Mouse (Mus musculus): ENCODE measurements at regions not wholly inside any gene's neighbourhood (a gene's known extent, or its start where the extent isn't known, plus 50 kb on each side); places are given as distances from the start of the nearest gene placed in this dataset.

- H3K4me1 ChIP-seq: 0 out of 2 replicates have a peak, but pooled peaks cover 3% of the 10 kb centered on the region
- H3K9me3 ChIP-seq (replicated peaks): no peaks in the 10 kb centered on the region
- 57% methylated on average over 8 of the region's 8 CpGs for WGBS
- H3K4me2 ChIP-seq: no peak overlapping the region
- no peaks in the 10 kb centered on the region for H3K27me3 ChIP-seq (replicated peaks)
- H3K9ac ChIP-seq (replicated peaks): no peak overlapping the region
- no peak overlapping the region for H3K4me3 ChIP-seq (replicated peaks)
- no peak for ATAC-seq (ENCODE audit: low FRiP score)
- H3K27ac ChIP-seq (replicated peaks): no peak overlapping the region
- no peaks in the 10 kb centered on the region for H3K36me3 ChIP-seq
Measured at GRCm38 (mm10) chr1:60823006-60823665, 63.7 kb upstream of the Ctla4 start.

GRCm38 (mm10) chr1:60824218-60825125 lies 62.3 kb upstream of the Ctla4 start:
- Histone ChIP-seq H3K27ac (replicated peaks) (no peak overlapping the region; the same call in 1 of the 2 replicates), H3K27me3 (replicated peaks) (no peaks in the 10 kb centered on the region), H3K36me3 (no peaks in the 10 kb centered on the region), H3K4me2 (no peak overlapping the region), H3K9me3 (replicated peaks) (no peaks in the 10 kb centered on the region), H3K4me1 (0 out of 2 replicates have a peak, but pooled peaks cover 3% of the 10 kb centered on the region), H3K4me3 (replicated peaks) (no peak overlapping the region), H3K9ac (replicated peaks) (no peak overlapping the region)
- ATAC-seq (ENCODE audit: low FRiP score): no peak
- WGBS: 87% methylated on average over 5 of the region's 5 CpGs

GRCm38 (mm10) chr1:60825256-60826186 lies 61.3 kb upstream of the Ctla4 start:
- Histone ChIP-seq H3K36me3 (no peaks in the 10 kb centered on the region), H3K27ac (replicated peaks) (0 out of 2 replicates have a peak overlapping the region, but pooled peaks have one; percentile 7), H3K4me2 (no peak overlapping the region), H3K9ac (replicated peaks) (no peak overlapping the region), H3K4me3 (replicated peaks) (no peak overlapping the region), H3K9me3 (replicated peaks) (no peaks in the 10 kb centered on the region), H3K27me3 (replicated peaks) (no peaks in the 10 kb centered on the region), H3K4me1 (0 out of 2 replicates have a peak, but pooled peaks cover 3% of the 10 kb centered on the region)
- WGBS: 69% methylated on average over 9 of the region's 9 CpGs
- no peak for ATAC-seq (ENCODE audit: low FRiP score)

- 0 out of 2 replicates have a peak, but pooled peaks cover 3% of the 10 kb centered on the region for H3K4me1 ChIP-seq
- no peaks in the 10 kb centered on the region for H3K27me3 ChIP-seq (replicated peaks)
- no peak overlapping the region for H3K27ac ChIP-seq (replicated peaks)
- no peak for ATAC-seq (ENCODE audit: low FRiP score)
- H3K9ac ChIP-seq (replicated peaks): no peak overlapping the region
- no peaks in the 10 kb centered on the region for H3K36me3 ChIP-seq
- no peak overlapping the region for H3K4me3 ChIP-seq (replicated peaks)
- H3K9me3 ChIP-seq (replicated peaks): no peaks in the 10 kb centered on the region
- H3K4me2 ChIP-seq: no peak overlapping the region
Measured at GRCm38 (mm10) chr1:60826981-60827380, 59.8 kb upstream of the Ctla4 start.

DNA sequence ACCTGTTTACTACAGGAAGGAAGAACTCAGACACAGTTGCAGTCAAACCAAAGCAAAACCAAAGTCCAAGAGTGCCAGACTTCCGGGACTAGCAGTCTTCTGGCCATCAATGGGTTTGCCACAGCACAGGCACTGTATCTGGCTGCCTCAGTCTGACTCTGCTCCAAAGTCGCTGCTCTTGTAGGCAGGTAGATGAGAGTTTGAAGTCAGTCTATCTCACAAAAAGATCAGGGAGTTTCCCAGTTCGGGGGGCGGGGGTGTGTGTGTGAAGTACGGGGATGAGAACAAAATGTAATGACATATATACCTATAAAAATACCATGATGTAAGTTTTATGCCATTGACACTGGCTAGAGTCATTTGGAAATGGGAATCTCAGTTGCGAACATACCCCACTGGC lies 58.6 kb upstream of the Ctla4 start:
- H3K9me3 ChIP-seq (replicated peaks): no peaks in the 10 kb centered on the region
- no peaks in the 10 kb centered on the region for H3K36me3 ChIP-seq
- WGBS: 90% methylated on average over 6 of the region's 6 CpGs
- 0 out of 2 replicates have a peak, but pooled peaks cover 3% of the 10 kb centered on the region for H3K4me1 ChIP-seq
- H3K4me3 ChIP-seq (replicated peaks): no peak overlapping the region
- H3K9ac ChIP-seq (replicated peaks): no peak overlapping the region
- no peak for ATAC-seq (ENCODE audit: low FRiP score)
- H3K4me2 ChIP-seq: no peak overlapping the region
- no peak overlapping the region for H3K27ac ChIP-seq (replicated peaks)
- no peaks in the 10 kb centered on the region for H3K27me3 ChIP-seq (replicated peaks)

GRCm38 (mm10) chr1:60829849-60830248 lies 57.0 kb upstream of the Ctla4 start:
- Histone ChIP-seq H3K4me3 (replicated peaks) (no peak overlapping the region), H3K4me1 (0 out of 2 replicates have a peak, but pooled peaks cover 3% of the 10 kb centered on the region), H3K9me3 (replicated peaks) (no peaks in the 10 kb centered on the region), H3K27me3 (replicated peaks) (no peaks in the 10 kb centered on the region), H3K9ac (replicated peaks) (no peak overlapping the region), H3K27ac (replicated peaks) (no peak overlapping the region), H3K36me3 (no peaks in the 10 kb centered on the region), H3K4me2 (no peak overlapping the region)
- 83% methylated on average over 3 of the region's 3 CpGs for WGBS
- no peak for ATAC-seq (ENCODE audit: low FRiP score)

GRCm38 (mm10) chr1:60833668-60834067 lies 53.1 kb upstream of the Ctla4 start:
- no peak overlapping the region for H3K4me3 ChIP-seq (replicated peaks)
- no peaks in the 10 kb centered on the region for H3K4me1 ChIP-seq
- no peaks in the 10 kb centered on the region for H3K27me3 ChIP-seq (replicated peaks)
- no peaks in the 10 kb centered on the region for H3K36me3 ChIP-seq
- ATAC-seq (ENCODE audit: low FRiP score): no peak
- H3K9ac ChIP-seq (replicated peaks): no peak overlapping the region
- no peak overlapping the region for H3K27ac ChIP-seq (replicated peaks)
- no peaks in the 10 kb centered on the region for H3K9me3 ChIP-seq (replicated peaks)
- 73% methylated on average over 2 of the region's 2 CpGs for WGBS
- H3K4me2 ChIP-seq: no peak overlapping the region
